Mouse (Mus musculus) intestine, embryonic 16.5 days (tissue): ENCODE data around the gene Nmt1. TPM values are rescaled to one million over a fixed set of nuclear protein-coding genes. Genes with fewer than 3 reads are reported as not detected.

Source experiments
- ATAC-seq: fragments of 200-750 bp; cut with Nextera tagmentation; 2 replicates; pipeline ENCODE4 v1.8.0; 2017; ENCODE audit warnings: moderate TSS enrichment, moderate library complexity
- H3K27ac ChIP-seq: fragments of 300-500 bp; sonication (generic); 2 replicates; pipeline ENCODE4 v1.5.1; 2014; ENCODE audit warnings: mild to moderate bottlenecking, low read length
- H3K27me3 ChIP-seq: fragments of 300-500 bp; sonication (generic); replicated peaks from 2 replicates; pipeline ENCODE4 v1.6.1; 2014; ENCODE audit warnings: low read length, control low read depth, mixed read lengths; ENCODE audit not compliant: control insufficient read depth, insufficient read depth
- H3K36me3 ChIP-seq: fragments of 300-500 bp; sonication (generic); 2 replicates; pipeline ENCODE4 v1.6.1; 2014; ENCODE audit warnings: low read length, control low read depth; ENCODE audit not compliant: control insufficient read depth, insufficient read depth
- H3K4me1 ChIP-seq: fragments of 300-500 bp; sonication (generic); 2 replicates; pipeline ENCODE4 v1.6.1; 2014; ENCODE audit warnings: low read length, control low read depth, mixed read lengths; ENCODE audit not compliant: control insufficient read depth, insufficient read depth
- H3K4me2 ChIP-seq: fragments of 300-500 bp; sonication (generic); 2 replicates; pipeline ENCODE4 v1.6.1; 2014; ENCODE audit warnings: low read depth, low read length, control low read depth
- H3K4me3 ChIP-seq: fragments of 300-500 bp; sonication (generic); 2 replicates; pipeline ENCODE4 v1.5.1; 2014; ENCODE audit warnings: mild to moderate bottlenecking, low read length
- H3K9ac ChIP-seq: fragments of 300-500 bp; sonication (generic); 2 replicates; pipeline ENCODE4 v1.6.1; 2014; ENCODE audit warnings: low read depth, low read length
- H3K9me3 ChIP-seq: fragments of 300-500 bp; sonication (generic); 2 replicates; pipeline ENCODE4 v1.6.1; 2016; ENCODE audit warnings: low read length, control low read depth; ENCODE audit not compliant: control insufficient read depth
- WGBS: fragments of 180-500 bp; shearing (Covaris S2); extraction: QIAGEN DNeasy Blood & Tissue Kit; methylation state at CpG from one replicate; pipeline ENCODE4 v1.1.7; 2014; 5-methylcytosine and 5-hydroxymethylcytosine counted together
- microRNA-seq: library from miRNA; unstranded; fragments of <30 nt; microRNA quantifications from one replicate; pipeline ENCODE4, GENCODE M21; 2016
- polyA plus RNA-seq: library from polyadenylated mRNA; unstranded; fragments of >200 nt; fragmentation: Nextera tagmentation; extraction: Ambion mirVana; gene quantifications from 2 replicates; pipeline ENCODE4 v1.2.1, GENCODE M21; 2015

Gene Nmt1
- polyA plus RNA-seq, 1 experiment from 2014 or later = 59.6 TPM

DNA sequence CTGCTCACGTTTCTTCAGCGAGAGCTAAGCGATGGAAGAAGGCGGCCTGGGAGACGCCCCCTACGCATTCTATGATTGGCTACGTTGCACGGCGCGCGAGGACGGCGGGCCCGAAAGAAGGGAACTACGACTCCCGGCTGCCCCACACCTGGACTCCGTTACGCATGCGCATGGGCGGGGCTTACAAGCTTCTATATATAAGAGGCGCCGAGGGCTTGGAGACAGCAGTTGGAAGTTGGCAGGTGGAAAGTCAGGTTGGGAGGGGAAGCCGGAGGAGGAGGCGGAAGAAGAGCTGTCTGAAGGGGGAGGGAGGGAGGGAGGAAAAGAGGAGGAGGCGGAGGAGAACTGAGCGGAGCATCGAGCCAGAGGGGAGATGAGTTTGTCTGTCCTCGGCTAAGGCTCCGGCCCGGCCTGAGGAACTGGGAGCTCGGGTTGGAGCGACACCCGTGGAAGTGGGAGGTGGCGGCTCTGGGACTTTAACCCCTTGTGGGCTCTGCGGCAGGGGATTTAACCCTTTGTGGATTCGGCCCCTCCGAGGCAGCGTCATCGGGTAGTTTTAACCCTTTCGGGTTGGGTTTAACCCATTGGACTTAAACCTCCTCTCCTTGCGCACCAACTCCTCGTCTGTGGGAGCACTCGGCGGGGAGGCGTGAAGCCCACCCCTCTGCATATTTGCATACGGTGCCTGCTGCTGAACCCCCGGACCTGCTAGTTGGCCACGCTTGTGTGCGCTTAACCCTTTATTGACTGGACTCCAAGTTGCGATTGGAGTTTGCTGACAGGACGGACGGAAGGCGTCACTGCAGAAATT lies 88.2 kb downstream of the Nmt1 start, which contains the start of gene Hexim1:
TSS of gene Hexim1 (plus strand) at position 224 of the 811 bp plus-strand sequence.
- peak; percentile 92 for ATAC-seq
- under 1% methylated on average over 53 of the region's 53 CpGs for WGBS

DNA sequence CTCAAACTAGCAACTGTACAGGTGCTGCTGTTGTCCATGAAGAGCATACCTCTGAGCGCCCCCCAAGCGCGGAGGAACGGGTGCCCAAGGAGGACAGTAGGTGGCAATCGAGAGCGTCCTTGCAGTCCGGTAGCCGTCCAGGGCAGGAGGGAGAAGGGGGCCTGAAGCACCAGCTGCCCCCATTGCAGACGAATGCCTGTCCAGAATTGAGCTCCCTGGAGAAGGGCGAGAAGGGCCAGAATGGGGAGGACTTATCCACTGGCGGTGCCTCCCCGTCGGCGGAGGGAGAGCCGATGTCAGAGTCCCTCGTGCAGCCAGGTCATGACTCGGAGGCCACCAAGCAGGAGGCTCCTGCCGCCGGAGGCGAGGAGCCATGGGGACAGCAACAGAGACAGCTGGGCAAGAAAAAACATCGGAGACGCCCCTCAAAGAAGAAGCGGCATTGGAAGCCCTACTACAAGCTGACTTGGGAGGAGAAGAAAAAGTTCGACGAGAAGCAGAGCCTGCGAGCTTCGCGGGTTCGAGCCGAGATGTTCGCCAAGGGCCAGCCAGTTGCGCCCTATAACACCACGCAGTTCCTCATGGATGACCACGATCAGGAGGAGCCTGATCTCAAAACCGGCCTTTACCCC lies 89.1 kb downstream of the Nmt1 start:
- peaks cover 22% of the 10 kb centered on the region for H3K4me1 ChIP-seq
- H3K9me3 ChIP-seq = no peaks in the 10 kb centered on the region
- peak overlapping the region; percentile 69 for H3K4me3 ChIP-seq
- H3K36me3 ChIP-seq = no peaks in the 10 kb centered on the region
- peak overlapping the region; percentile 79 for H3K4me2 ChIP-seq
- H3K9ac ChIP-seq = peak overlapping the region; percentile 77
- peak; percentile 30 for ATAC-seq
- H3K27ac ChIP-seq = peak overlapping the region; percentile 87
- H3K27me3 ChIP-seq = no peaks in the 10 kb centered on the region
- under 1% methylated on average over 35 of the region's 35 CpGs for WGBS

More for the DNA sequence above, 88.2 kb downstream of the Nmt1 start, which contains the start of gene Hexim1:
- Histone ChIP-seq H3K27ac (peak within 1 kb of the TSS; percentile 94), H3K9ac (peak within 1 kb of the TSS; percentile 93), H3K36me3 (no peaks in the 10 kb centered on the region), H3K4me1 (peaks cover 30% of the 10 kb centered on the region), H3K27me3 (no peaks in the 10 kb centered on the region), H3K9me3 (no peaks in the 10 kb centered on the region), H3K4me2 (peak within 1 kb of the TSS; percentile 79), H3K4me3 (peak within 1 kb of the TSS; percentile 69)

DNA sequence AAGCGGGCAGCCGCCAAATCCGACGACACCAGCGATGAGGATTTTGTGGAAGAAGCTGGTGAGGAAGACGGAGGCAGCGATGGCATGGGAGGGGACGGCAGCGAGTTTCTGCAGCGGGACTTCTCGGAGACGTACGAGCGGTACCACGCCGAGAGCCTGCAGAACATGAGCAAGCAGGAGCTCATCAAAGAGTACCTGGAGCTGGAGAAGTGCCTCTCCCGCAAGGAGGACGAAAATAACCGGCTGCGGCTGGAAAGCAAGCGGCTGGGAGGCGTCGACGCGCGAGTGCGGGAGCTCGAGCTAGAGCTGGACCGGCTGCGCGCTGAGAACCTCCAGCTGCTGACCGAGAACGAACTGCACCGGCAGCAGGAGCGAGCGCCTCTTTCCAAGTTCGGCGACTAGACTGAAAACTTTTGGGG lies 89.6 kb downstream of the Nmt1 start:
- Histone ChIP-seq H3K9me3 (no peaks in the 10 kb centered on the region), H3K4me2 (peak overlapping the region; percentile 79), H3K27ac (peak overlapping the region; percentile 87), H3K4me1 (peaks cover 17% of the 10 kb centered on the region), H3K9ac (peak overlapping the region; percentile 77), H3K27me3 (no peaks in the 10 kb centered on the region), H3K4me3 (peak overlapping the region; percentile 69), H3K36me3 (no peaks in the 10 kb centered on the region)
- WGBS = under 1% methylated on average over 38 of the region's 38 CpGs
- no peak for ATAC-seq

Small RNA genes within 50 kb of the gene (microRNA-seq; reads per million reads assigned to microRNA genes)
- not detected for gene Mir6931

Other genes starting within 250 kb of the Nmt1 start
- gene Gjc1, start 208.5 kb upstream of the Nmt1 start, polyA plus RNA-seq = 24.9 and 26.2 TPM in 2 replicates
- 0.55 and 0.62 TPM in 2 replicates for gene Higd1b, start 192.3 kb upstream of the Nmt1 start, polyA plus RNA-seq
- gene Eftud2, start 147.2 kb upstream of the Nmt1 start, polyA plus RNA-seq = 123 and 140 TPM in 2 replicates
- 0.26 and 0.91 TPM in 2 replicates for gene Ccdc103, start 147.0 kb upstream of the Nmt1 start, polyA plus RNA-seq
- gene Fam187a, start 143.0 kb upstream of the Nmt1 start, polyA plus RNA-seq = not detected in 2 replicates
- 0.09 and 0.38 TPM in 2 replicates for gene Gfap, start 127.3 kb upstream of the Nmt1 start, polyA plus RNA-seq
- 6.8 and 7.4 TPM in 2 replicates for gene Kif18b, start 103.1 kb upstream of the Nmt1 start, polyA plus RNA-seq
- gene C1ql1, start 81.5 kb upstream of the Nmt1 start, polyA plus RNA-seq = 0.53 and 2.3 TPM in 2 replicates
- gene Dcakd, start 143 bp downstream of the Nmt1 start, polyA plus RNA-seq = 91.5 and 92.7 TPM in 2 replicates
- 2.1 and 2.3 TPM in 2 replicates for gene Plcd3, start 73.5 kb downstream of the Nmt1 start, polyA plus RNA-seq
- gene Acbd4, start 73.5 kb downstream of the Nmt1 start, polyA plus RNA-seq = 30.4 and 32.5 TPM in 2 replicates
- gene Hexim1, start 88.0 kb downstream of the Nmt1 start, polyA plus RNA-seq = 4.2 and 4.6 TPM in 2 replicates
- gene Hexim2, start 104.2 kb downstream of the Nmt1 start, polyA plus RNA-seq = 5.8 TPM in 2 replicates
- 2.2 and 2.3 TPM in 2 replicates for gene Fmnl1, start 142.9 kb downstream of the Nmt1 start, polyA plus RNA-seq
- gene 1700023F06Rik, start 180.4 kb downstream of the Nmt1 start, polyA plus RNA-seq = 0.57 and 0.83 TPM in 2 replicates
- not detected in 2 replicates for gene Spata32, start 190.2 kb downstream of the Nmt1 start, polyA plus RNA-seq
- gene Map3k14, start 239.3 kb downstream of the Nmt1 start, polyA plus RNA-seq = 3.1 TPM in 2 replicates